Mouse (Mus musculus): ENCODE data around the gene Ssh1. TPM values are rescaled to one million over a fixed set of nuclear protein-coding genes. Genes with fewer than 3 reads are reported as not detected.
A peak's percentile ranks its signal among the peaks of the same experiment; 100 is the strongest.

Gene Ssh1
- total RNA-seq, 2 experiments from 2014 or later: 13.4 to 16.9 TPM

DNA sequence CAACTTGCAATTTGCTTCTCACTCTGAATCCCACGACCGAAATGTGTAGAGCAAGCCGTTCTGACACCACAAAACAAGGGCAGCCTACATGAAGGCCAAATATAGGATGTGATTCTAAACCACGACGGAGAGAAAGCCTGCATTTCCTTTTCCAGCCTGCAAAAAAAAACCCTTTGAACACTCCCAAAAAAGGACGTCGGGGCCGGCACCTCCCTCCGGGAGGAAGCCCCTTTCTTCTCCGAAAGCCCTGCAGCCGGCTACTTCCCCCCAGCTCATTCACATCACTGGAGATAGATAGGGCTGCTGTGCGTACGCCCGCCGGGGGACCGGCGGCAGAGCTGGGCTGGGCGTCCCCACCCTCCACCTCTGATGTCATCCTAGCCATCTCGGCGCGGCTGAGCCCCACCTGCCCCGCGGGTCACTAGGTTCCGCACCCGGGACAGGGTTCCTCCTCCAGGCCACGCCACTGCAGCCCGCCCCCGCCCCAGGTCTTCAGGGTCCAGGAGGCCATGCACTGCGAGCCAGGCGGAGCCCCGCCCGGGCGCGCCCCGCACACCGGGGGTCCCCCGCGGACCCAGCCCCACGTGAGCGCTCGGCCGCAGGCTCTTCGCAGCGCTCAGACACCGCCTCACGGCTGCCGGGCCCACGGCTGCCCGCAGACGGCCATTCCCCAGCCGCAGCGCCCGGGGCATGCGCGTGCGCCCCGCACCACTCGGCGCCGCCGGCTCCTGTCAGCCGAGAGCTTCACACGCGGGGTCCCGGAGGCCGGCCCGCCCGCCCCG, 85.7 kb downstream of the Ssh1 start:
- intact Hi-C loops (cut with DNase I): loop anchor here (1.0 to 5.0 kb wide), 2 partner anchors 16 to 36 kb away; no protein-coding TSS in a partner anchor
- DNase-seq (ENCODE audit: low spot score): peak; percentile 65

DNA sequence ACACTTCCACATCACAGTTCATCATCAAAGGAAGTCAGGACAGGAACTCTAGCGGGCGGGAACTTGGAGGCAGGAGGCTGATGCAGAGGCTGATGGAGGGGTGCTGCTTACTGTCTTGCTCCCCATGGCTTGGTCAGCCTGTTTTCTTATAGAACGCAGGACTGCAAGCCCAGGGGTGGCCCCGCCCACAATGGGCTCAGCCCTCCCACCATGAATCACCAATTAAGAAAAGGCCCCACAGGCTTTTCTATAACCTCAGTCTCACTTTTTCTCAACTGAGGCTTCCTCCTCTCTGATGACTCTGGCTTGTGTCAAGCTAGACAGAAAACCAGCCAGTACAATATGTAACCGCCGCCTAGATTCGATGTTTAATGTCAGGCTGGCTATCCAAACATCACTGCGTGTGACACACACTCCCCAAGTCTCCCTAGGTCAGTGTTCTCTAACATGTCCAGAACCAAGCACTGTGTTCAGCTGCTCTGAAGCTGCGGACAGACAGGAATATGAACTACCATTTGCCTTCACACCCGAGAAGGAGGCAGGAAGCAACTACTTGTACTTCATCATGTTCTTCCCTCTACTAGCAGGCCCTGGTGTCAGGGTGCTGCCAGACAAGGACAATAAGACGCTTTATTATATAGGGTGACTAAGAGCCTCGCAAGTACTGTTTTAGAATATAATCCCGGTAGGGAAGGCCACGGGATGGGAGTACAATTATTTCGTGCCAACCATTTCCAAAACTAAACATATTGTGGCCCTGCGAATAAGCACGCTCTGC, 86.5 kb downstream of the Ssh1 start:
- intact Hi-C loops (cut with DNase I): loop anchor here (1.0 to 5.0 kb wide), 2 partner anchors 15 to 35 kb away; no protein-coding TSS in a partner anchor
- DNase-seq (ENCODE audit: low spot score): no peak

DNA sequence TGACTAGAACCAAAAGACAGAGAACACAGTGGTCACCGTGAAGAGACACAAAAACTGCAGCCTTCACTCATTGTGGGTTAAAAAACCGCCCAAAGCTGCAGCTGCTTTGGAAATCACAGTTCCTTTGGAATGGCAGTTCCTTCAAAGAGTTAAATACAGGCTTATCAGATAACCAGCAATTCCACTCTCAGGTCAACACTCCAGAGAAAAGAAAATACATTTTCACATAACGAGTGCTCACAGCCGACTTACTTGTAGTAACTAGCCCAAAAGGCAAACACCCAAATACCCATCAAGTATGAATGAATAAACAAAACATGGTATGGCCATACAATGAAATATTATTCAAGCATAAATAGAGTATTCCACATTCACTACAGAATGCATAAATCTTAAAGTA, 88.7 kb downstream of the Ssh1 start:
- intact Hi-C loops (cut with DNase I): loop anchor here (5.0 kb wide), 1 partner anchor 33 kb away; no protein-coding TSS in a partner anchor
- DNase-seq (ENCODE audit: low spot score): no peak

DNA sequence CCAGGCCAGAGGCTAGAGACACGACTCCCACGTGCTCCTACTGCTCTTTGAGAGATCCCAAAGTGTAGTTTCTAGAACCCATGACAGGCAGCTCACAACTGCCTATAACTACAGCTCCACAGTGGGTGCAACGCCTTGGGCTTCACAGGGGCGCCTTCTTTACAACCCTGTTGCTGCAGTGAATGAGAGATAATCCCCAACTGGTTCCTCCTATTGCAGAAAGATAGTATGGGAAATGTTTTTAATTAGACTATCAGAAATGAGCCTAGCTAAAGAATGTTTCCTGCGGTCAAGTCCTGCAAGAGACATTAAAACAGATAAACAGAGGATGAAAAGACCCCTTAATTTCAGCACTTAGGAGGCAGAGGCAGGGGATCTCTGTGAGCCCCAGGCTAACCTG, 90.7 kb downstream of the Ssh1 start:
- intact Hi-C loops (cut with DNase I): no loop called here
- DNase-seq (ENCODE audit: low spot score): no peak

DNA sequence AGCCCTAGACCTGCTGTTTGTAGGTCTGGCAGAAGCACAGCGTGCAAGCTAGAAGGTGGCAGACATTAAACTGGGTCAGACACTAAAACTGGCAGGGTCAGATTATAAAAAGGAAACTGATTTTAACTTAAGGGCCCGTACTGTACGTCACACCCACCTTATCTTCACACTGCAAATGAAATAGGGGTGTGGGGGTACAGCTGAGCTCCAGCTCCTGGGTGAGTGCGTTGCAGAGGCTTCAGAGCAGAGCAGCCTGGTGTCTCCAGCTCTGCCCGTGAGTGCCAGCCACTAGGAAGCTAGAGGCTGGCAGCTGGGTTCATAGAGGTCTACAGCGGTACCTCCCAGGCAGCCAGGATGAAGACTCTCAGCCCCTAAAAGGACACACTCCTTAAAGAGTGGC, 91.7 kb downstream of the Ssh1 start:
- intact Hi-C loops (cut with DNase I): no loop called here
- no peak for DNase-seq (ENCODE audit: low spot score)

DNA sequence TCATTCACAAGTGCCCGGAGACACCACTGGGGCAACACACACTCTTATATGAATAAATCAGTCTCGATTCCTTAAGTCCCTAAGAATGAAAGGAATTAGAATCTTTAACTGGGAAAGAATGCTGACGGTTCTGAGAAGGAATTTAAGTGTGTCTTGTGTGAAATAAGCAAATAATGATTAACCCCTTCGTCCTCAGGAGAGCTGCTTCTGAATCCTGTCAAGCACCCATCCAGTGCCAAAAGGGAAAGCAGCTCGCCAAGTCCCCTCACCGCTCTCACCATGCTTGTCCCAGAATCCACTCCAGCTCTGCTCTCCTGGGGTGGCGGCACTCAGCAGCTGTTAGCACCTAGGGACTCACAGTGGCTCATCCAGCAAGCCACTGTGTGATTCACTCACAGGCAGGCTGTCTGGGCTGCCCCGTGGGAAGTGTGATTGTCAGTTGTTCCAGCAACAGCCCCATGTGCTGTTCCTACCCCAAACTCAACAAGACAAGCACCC, 92.6 kb downstream of the Ssh1 start:
- intact Hi-C loops (cut with DNase I): no loop called here
- DNase-seq (ENCODE audit: low spot score): no peak

DNA sequence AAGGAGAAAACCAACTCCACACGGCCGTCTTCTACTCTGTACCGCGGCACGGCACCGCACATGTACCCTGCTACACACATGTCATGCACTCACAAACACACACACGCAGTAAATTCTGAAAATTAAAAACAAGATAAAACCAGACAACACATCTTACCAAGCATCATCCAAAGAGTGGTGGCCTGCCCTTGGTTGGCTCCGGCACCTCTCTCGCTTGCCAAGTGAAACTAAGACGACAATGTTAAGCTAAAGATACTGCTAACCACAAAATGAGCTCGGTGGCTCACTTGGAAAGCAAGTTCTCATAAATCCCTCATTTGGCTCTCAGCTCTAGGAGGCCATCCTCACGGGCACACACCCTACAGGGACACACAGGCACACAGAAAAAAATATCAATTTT, 94.2 kb downstream of the Ssh1 start:
- intact Hi-C loops (cut with DNase I): loop anchor here (5.0 kb wide), 1 partner anchor 42 kb away; no protein-coding TSS in a partner anchor
- DNase-seq (ENCODE audit: low spot score): no peak

DNA sequence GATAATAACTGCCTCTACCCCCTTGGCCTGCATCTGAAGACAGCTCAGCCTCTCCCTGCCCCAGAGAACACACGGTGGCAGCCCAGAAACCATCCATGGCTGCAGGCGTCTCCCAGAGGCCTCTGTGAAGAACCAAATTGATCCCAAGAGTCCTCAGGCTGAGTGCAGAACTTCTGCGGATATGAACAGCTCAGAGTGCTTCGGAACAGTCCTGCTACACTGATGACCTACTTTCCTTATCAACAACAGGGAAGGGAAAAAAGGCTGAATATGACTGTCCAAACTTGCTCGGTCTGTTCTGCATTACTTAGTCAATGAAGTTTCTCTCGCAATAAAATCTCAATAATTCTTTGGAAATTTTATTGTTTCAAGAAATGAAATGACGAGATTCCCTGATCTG, 101.7 kb downstream of the Ssh1 start:
- DNase-seq (ENCODE audit: low spot score): no peak
- intact Hi-C loops (cut with DNase I): loop anchor here (1.0 kb wide), 1 partner anchor 15 kb away; no protein-coding TSS in a partner anchor

DNA sequence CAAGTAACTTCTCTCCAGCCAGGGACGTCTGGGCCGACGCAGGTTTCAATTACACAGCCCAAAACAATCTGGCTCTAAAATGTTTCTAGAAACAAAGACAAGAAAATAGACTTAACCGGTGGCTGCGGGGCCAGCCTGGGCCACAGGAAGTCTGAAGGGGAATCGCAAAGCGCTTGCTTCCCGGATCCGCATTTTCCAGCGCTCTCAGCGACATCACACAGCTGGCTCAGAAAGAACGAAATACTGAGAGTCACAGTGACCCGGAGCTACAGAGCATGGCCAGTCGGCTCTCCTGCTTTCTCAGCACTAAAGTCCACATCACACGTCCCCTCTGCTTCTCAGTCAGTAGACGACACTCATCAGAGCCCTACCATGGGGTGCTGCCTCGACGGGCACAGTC, 102.8 kb downstream of the Ssh1 start:
- intact Hi-C loops (cut with DNase I): no loop called here
- no peak for DNase-seq (ENCODE audit: low spot score)

DNA sequence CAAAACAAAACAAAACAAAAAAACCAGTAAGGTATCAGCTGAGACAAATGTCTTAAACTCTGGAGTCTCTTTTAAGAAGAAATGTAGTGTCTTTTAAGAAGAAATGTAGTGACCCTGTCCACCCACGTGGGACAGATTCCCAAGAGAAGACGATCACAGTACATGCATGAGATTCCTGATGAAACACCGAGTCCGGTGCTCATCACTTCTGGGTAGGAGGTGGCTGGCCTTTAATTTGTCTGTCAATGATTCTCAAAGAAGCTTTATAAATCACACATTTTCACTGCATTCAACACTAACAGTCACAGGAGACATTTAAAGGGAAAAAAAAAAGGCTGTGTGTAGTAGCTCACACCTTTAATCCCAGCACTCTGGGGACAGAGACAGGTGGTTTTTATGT, 103.8 kb downstream of the Ssh1 start:
- DNase-seq (ENCODE audit: low spot score): no peak
- intact Hi-C loops (cut with DNase I): loop anchor here (2.0 kb wide), 1 partner anchor 15 kb away; no protein-coding TSS in a partner anchor

DNA sequence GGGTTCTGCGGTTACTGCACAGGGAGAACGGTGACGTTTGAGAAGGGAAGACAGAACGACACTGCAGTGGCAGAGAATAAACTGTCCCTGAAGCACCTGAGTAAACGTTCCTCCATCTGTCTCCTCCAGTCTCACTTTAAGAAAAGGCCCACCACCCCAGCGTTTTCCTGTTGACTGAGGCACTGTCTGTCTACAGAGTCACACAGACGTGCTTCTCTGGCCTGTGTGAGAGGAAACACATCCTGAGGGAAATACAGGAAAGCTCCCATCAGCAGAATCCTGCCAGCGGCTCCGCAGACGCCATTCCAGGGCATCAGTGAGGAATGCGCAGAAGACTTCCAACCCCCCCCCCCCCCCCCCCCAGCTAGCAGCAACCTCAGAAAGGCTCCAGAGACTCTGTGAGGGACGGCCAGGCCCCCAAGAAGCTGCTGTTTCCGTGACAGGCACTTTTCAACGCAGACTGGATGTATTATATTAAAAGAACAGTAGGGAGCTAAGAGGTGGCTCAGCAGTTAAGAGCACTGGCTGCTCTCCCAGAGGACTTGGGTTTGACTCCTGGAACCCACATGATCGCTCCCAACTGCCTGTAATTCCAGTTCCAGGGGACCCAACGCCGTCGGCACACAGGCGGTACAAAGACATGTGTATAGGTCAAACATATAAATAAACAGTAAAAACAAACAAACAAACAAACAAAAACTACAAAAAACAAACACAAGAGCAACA, 104.3 kb downstream of the Ssh1 start:
- no peak for DNase-seq (ENCODE audit: low spot score)
- intact Hi-C loops (cut with DNase I): loop anchor here (2.0 kb wide), 1 partner anchor 15 kb away; no protein-coding TSS in a partner anchor

DNA sequence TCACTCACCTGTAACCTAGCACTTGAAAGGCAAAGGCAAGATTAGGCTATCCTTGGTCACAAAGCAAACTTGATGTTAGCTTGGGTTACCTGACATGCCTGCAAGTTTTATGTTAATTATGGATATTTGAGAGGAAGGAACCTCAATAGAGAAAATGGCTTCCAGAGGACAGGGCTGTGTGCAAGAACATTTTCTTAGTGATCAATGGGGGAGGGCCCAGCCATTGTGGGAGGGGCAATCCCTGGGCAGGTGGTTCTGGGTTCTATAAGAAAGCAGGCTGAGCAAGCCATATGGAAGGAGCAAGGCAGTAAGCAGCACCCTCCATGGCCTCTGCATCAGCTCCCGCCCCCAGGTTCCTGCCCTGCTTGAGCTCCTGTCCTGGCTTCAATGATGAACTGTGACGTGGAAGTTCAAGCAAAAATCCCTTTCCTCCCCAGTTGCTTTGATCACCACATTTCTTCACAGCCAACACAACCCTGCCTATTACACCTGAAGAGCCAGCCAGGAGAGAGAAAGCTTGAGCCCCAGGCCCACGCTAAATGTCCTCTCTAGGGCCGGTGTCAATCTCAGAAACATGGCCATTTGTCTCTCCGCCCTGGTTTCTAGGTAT, 105.4 kb downstream of the Ssh1 start:
- DNase-seq (ENCODE audit: low spot score): no peak
- intact Hi-C loops (cut with DNase I): loop anchor here (2.0 kb wide), 1 partner anchor 13 kb away; no protein-coding TSS in a partner anchor

DNA sequence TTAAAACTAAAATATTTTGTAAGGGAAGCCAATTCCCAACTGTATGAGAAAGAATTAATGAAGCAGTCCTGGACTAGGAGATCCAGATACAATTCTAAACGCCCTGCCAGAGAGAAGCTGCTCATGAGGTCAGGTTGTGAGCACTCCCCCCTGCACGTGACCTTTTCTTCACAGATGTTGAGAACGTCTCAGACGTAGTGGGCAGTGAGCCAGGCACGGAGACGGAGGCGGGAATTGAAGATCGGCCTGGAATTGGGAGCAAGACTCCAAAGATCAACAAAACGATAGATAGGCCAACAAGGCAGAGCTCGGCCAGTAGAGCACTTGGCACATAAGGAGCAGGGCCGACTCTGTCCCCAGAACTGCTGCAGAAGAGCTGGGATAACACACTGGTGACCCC, 106.6 kb downstream of the Ssh1 start:
- intact Hi-C loops (cut with DNase I): no loop called here
- DNase-seq (ENCODE audit: low spot score): peak; percentile 53

Other genes starting within 250 kb of the Ssh1 start
- 10 to 100 TPM; 14.1 to 17.1 TPM for gene Sart3, start 221.4 kb downstream of the Ssh1 start, total RNA-seq (2021)
- gene Iscu, start 221.1 kb downstream of the Ssh1 start, total RNA-seq (2021): 100 to 1,000 TPM; 164 to 165 TPM
- gene Tmem119, start 193.4 kb downstream of the Ssh1 start, total RNA-seq (2021): 1 to 10 TPM; 6.7 to 7.3 TPM
- gene Selplg, start 161.2 kb downstream of the Ssh1 start, total RNA-seq (2021): 1 to 10 TPM; 2.4 to 3.6 TPM
- 10 to 100 TPM; 34.5 to 35.2 TPM for gene Coro1c, start 85.1 kb downstream of the Ssh1 start, total RNA-seq (2021)
- not detected for gene Dao, start 9.8 kb upstream of the Ssh1 start, total RNA-seq (2021)
- gene Usp30, start 71.6 kb upstream of the Ssh1 start, total RNA-seq (2021): 10 to 100 TPM in 1 of 2 experiments, 1 to 10 TPM in 1; 9.9 to 11.1 TPM
- gene Svop, start 97.7 kb upstream of the Ssh1 start, total RNA-seq (2021): not detected
- 1 to 10 TPM in 1 of 2 experiments, under 1 TPM in 1; 0.83 to 1.4 TPM for gene Alkbh2, start 134.3 kb upstream of the Ssh1 start, total RNA-seq (2021)
- gene Ung, start 136.5 kb upstream of the Ssh1 start, total RNA-seq (2021): 10 to 100 TPM; 29.7 to 32.3 TPM
- 100 to 1,000 TPM; 182 to 193 TPM for gene Acacb, start 152.6 kb upstream of the Ssh1 start, total RNA-seq (2021)